Mouse (Mus musculus) CH12.LX (cell line): ENCODE data around the gene Chst15. TPM values are rescaled to one million over a fixed set of nuclear protein-coding genes. Genes with fewer than 3 reads are reported as not detected.

Experiments
- DNase-seq: peaks from one replicate; pipeline ENCODE4 v3.0.0-alpha.2; 2013; ENCODE audit errors: extremely low read depth
- H3K27ac ChIP-seq: 2 replicates; pipeline ENCODE4 v1.5.1; 2012; ENCODE audit warnings: low read depth, mild to moderate bottlenecking, control low read depth, moderate library complexity; ENCODE audit not compliant: insufficient read depth
- H3K27me3 ChIP-seq: replicated peaks from 2 replicates; pipeline ENCODE3; 2012; ENCODE audit warnings: inconsistent platforms
- H3K36me3 ChIP-seq, 2 experiments: replicated peaks in 1 of 2; 2 replicates each; pipeline versions ENCODE3 to v1.6.1; 2012; ENCODE audit warnings: inconsistent platforms in 1 of 2, low read length in 1 of 2, mild to moderate bottlenecking in 1 of 2, mixed read lengths in 1 of 2, moderate library complexity in 1 of 2; ENCODE audit not compliant: control insufficient read depth in 1 of 2, insufficient read depth in 1 of 2
- H3K4me1 ChIP-seq, 2 experiments: 2 replicates each; pipeline ENCODE4 v1.6.1; 2012; ENCODE audit warnings: inconsistent platforms in 1 of 2, moderate library complexity in 1 of 2; ENCODE audit not compliant: insufficient read depth in 2 of 2, control insufficient read depth in 1 of 2
- H3K4me2 ChIP-seq: 2 replicates; pipeline ENCODE4 v1.6.1; 2012; ENCODE audit warnings: low read depth, mild to moderate bottlenecking, control low read depth; ENCODE audit not compliant: poor library complexity, insufficient read depth, severe bottlenecking
- H3K4me3 ChIP-seq, 3 experiments: fragments of 150-350 bp in 1 of 3; sonication (generic) in 1 of 3; replicated peaks in 1 of 3; 2 replicates each; pipeline versions ENCODE3 to v1.5.1; 2011 to 2012; ENCODE audit warnings: low read depth in 2 of 3, low read length in 2 of 3, mild to moderate bottlenecking in 2 of 3, moderate library complexity in 2 of 3, control low read depth in 1 of 3, improper control_type of control experiment in 1 of 3, inconsistent platforms in 1 of 3, mixed read lengths in 1 of 3; ENCODE audit not compliant: poor library complexity in 1 of 3
- H3K79me2 ChIP-seq: replicated peaks from 2 replicates; pipeline ENCODE4 v1.6.1; 2012; ENCODE audit warnings: mild to moderate bottlenecking, moderate library complexity; ENCODE audit not compliant: control insufficient read depth, poor library complexity, insufficient read depth, severe bottlenecking; ENCODE audit errors: extremely low read depth
- H3K9ac ChIP-seq: 2 replicates; pipeline ENCODE4 v1.6.1; 2012; ENCODE audit warnings: low read depth, mild to moderate bottlenecking, control low read depth, moderate library complexity; ENCODE audit not compliant: insufficient read depth
- H3K9me3 ChIP-seq: replicated peaks from 2 replicates; pipeline ENCODE3; 2012; ENCODE audit warnings: low read length, inconsistent platforms, mixed read lengths
- BHLHE40 ChIP-seq: IDR thresholded peaks from 2 replicates; pipeline ENCODE4 v1.6.1; 2011; ENCODE audit warnings: mild to moderate bottlenecking, low read depth, low read length, improper control_type of control experiment
- CHD2 ChIP-seq: IDR thresholded peaks from 2 replicates; pipeline ENCODE4 v1.6.1; 2011; ENCODE audit warnings: low read length, improper control_type of control experiment
- EP300 ChIP-seq: IDR thresholded peaks from 2 replicates; pipeline ENCODE4 v1.6.1; 2011; ENCODE audit warnings: low read length, improper control_type of control experiment
- ETS1 ChIP-seq: conservative IDR thresholded peaks from 2 replicates; pipeline ENCODE4 v1.6.1; 2012; ENCODE audit warnings: low read depth, mild to moderate bottlenecking, inconsistent platforms, low read length, improper control_type of control experiment, moderate library complexity
- IRF4 ChIP-seq: IDR thresholded peaks from 2 replicates; pipeline ENCODE4 v1.6.1; 2014; ENCODE audit warnings: low read depth, mild to moderate bottlenecking, inconsistent platforms, low read length, improper control_type of control experiment
- JUN ChIP-seq: IDR thresholded peaks from 2 replicates; pipeline ENCODE4 v1.6.1; 2011; ENCODE audit warnings: low read depth, mild to moderate bottlenecking, low read length, improper control_type of control experiment, moderate library complexity; ENCODE audit not compliant: insufficient read depth
- MAFK ChIP-seq: IDR thresholded peaks from 2 replicates; pipeline ENCODE4 v1.6.1; 2011; ENCODE audit warnings: low read length, improper control_type of control experiment; ENCODE audit not compliant: insufficient replicate concordance
- MYC ChIP-seq: IDR thresholded peaks from 2 replicates; pipeline ENCODE4 v1.6.1; 2011; ENCODE audit warnings: low read depth, mild to moderate bottlenecking, improper control_type of control experiment, low read length
- NELFE ChIP-seq: IDR thresholded peaks from 2 replicates; pipeline ENCODE4 v1.6.1; 2011; ENCODE audit warnings: low read depth, low read length, improper control_type of control experiment
- POLR2A ChIP-seq: IDR thresholded peaks from 2 replicates; pipeline ENCODE4 v1.6.1; 2011; ENCODE audit warnings: low read depth, mild to moderate bottlenecking, improper control_type of control experiment, low read length
- POLR2AphosphoS2 ChIP-seq: IDR thresholded peaks from 2 replicates; pipeline ENCODE4 v1.6.1; 2011; ENCODE audit warnings: low read depth, low read length, improper control_type of control experiment
- UBTF ChIP-seq: IDR thresholded peaks from 2 replicates; pipeline ENCODE4 v1.6.1; 2012; ENCODE audit warnings: low read depth, mild to moderate bottlenecking, inconsistent platforms, low read length, improper control_type of control experiment, moderate library complexity
- USF1 ChIP-seq: IDR thresholded peaks from 2 replicates; pipeline ENCODE4 v1.6.1; 2014; ENCODE audit warnings: low read depth, mild to moderate bottlenecking, inconsistent platforms, low read length, improper control_type of control experiment
- ZKSCAN1 ChIP-seq: IDR thresholded peaks from 2 replicates; pipeline ENCODE4 v1.6.1; 2012; ENCODE audit warnings: low read depth, inconsistent platforms, low read length, improper control_type of control experiment, borderline replicate concordance
- ZNF384 ChIP-seq: IDR thresholded peaks from 2 replicates; pipeline ENCODE4 v1.6.1; 2012; ENCODE audit warnings: low read depth, low read length, improper control_type of control experiment, inconsistent platforms
- dilution Hi-C: fragments of 300-500 bp; cut with MboI; formaldehyde crosslinking; loops from 2 replicates; pipeline ENCODE4 v1.14.3; 2020; ENCODE audit warnings: low sequenced_read_pairs; ENCODE audit not compliant: extremely low pct_unique_long_range_greater_than_20kb, extremely low pct_ligation_motif_present
- in situ Hi-C: fragments of 300-500 bp; cut with MboI; formaldehyde crosslinking; loops from 3 replicates; pipeline ENCODE4 v1.14.3; 2019; ENCODE audit warnings: low sequenced_read_pairs, low pct_ligation_motif_present, low pct_unique_long_range_greater_than_20kb, mixed read lengths
- polyA plus RNA-seq: library from polyadenylated mRNA; unstranded; fragments of >175 nt; gene quantifications from 2 replicates; pipeline ENCODE4 v1.2.1, GENCODE M21; 2012; ENCODE audit warnings: low read depth; ENCODE audit not compliant: insufficient read length
- total RNA-seq, 2 experiments: library from RNA; depleted of rRNA; stranded (reverse); fragments of 300-350 nt in 1 of 2; fragments of >200 nt in 1 of 2; gene quantifications; 2 replicates each; pipeline ENCODE4 v1.2.3; 2012 to 2014

Chst15 gene
- total and polyA plus RNA-seq, 3 experiments: 0.42 to 0.81 (median 0.57) TPM

DNA sequence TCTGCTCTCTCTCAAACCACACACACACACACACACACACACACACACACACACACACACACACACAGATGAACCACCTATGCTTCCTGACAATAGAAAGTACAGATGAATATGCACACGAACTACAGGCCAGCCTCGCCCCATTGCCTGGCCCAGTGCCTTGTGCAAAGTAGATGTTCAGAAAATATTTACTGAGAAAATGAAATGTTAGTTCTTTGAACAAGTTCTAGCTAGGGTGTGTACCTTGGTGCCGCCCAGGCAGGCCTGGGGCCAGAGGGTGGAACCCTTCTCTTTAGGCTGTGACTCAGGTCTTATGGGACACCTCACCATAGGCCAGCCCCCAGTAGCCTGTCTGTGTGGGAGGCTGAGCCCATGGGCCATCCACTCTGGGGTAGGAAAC, 85.6 kb downstream of the Chst15 start:
- Histone ChIP-seq H3K4me2 (no peak overlapping the region), H3K36me3 (no peaks in the 10 kb centered on the region), H3K4me1 (0 out of 4 replicates have a peak, but pooled peaks cover 0 to 3% of the 10 kb centered on the region in 2 experiments), H3K4me3 (no peak overlapping the region), H3K79me2 (no peaks in the 10 kb centered on the region), H3K27ac (no peak overlapping the region), H3K9ac (no peak overlapping the region), H3K9me3 (no peaks in the 10 kb centered on the region), H3K27me3 (peaks cover 54% of the 10 kb centered on the region)
- dilution Hi-C loops (no loop called here), in situ Hi-C loops (no loop called here)
- DNase-seq: no peak
- no peak for TF ChIP-seq BHLHE40
- TF ChIP-seq USF1: no peak
- no peak for TF ChIP-seq ETS1
- no peak for TF ChIP-seq JUN
- TF ChIP-seq ZKSCAN1: no peak
- TF ChIP-seq NELFE: no peak
- TF ChIP-seq POLR2A: no peak
- no peak for TF ChIP-seq MYC

DNA sequence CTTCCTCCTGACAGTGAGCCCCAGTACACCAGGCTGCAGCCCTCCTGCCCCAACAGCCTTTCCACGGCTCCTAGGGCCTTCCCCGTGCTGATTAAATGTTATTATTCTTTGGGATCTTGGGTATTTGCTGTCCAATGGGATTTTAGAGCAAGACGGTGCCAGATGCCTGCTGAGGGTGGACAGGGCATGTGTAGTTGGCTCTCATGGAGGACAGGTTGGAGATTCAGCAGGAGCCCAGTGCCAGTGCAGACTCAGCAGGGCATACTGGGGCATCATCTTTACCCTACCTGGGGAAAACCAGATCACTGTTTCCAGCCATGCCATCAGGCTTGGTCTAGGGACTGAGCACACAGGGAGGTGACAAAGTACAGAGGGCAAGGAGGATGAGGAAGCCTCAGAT, 86.1 kb downstream of the Chst15 start:
- Histone ChIP-seq H3K4me3 (no peak overlapping the region), H3K9me3 (no peaks in the 10 kb centered on the region), H3K36me3 (no peaks in the 10 kb centered on the region), H3K4me1 (0 out of 4 replicates have a peak, but pooled peaks cover 0 to 3% of the 10 kb centered on the region in 2 experiments), H3K4me2 (no peak overlapping the region), H3K27ac (no peak overlapping the region), H3K79me2 (no peaks in the 10 kb centered on the region), H3K9ac (no peak overlapping the region), H3K27me3 (peaks cover 59% of the 10 kb centered on the region)
- DNase-seq: no peak
- TF ChIP-seq IRF4: no peak
- in situ Hi-C loops (no loop called here), dilution Hi-C loops (no loop called here)

DNA sequence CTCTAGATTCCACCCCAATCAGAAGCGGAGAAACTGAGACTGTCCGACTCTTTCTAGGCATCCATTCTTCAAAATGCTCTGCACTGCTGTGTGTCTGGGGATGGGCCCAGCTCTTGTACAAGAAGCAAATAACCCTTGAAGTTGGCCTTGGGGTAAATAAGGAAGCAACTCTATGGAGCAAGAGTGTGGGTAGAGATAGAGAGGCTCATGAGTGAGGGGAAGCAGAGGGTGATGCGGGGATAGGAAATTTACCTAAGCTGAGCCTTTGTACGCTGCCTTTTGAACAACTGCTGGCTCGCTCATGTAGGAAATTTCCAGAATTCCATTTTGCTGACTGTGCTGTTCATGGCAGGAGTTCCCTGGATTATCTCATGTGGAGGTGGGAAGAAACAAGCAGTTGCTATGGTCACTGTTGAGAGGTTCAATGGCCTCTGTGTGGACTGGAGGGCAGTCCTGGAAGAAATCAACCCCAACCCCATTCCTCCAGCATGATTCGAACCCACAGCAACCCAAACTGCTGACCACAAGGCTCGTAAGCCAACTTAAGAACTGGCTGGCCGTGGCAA, 89.9 kb downstream of the Chst15 start:
- no peaks in the 10 kb centered on the region for H3K9me3 ChIP-seq
- H3K4me3 ChIP-seq: no peak overlapping the region
- no peak overlapping the region for H3K9ac ChIP-seq
- dilution Hi-C loops: no loop called here
- no peak overlapping the region for H3K4me2 ChIP-seq
- DNase-seq: no peak
- TF ChIP-seq MAFK: 0 out of 2 replicates have a peak, but pooled peaks have one; percentile 46
- TF ChIP-seq ZNF384: no peak
- TF ChIP-seq UBTF: no peak
- no peak for TF ChIP-seq CHD2
- no peak for TF ChIP-seq POLR2AphosphoS2
- no peak for TF ChIP-seq EP300
- TF ChIP-seq, all 38 proteins: peak for 1
- Histone ChIP-seq H3K27ac (no peak overlapping the region), H3K36me3 (no peaks in the 10 kb centered on the region), H3K27me3 (peaks cover 75% of the 10 kb centered on the region), H3K79me2 (no peaks in the 10 kb centered on the region), H3K4me1 (no peaks in the 10 kb centered on the region)
- in situ Hi-C loops: loop anchor here (5.0 to 10.0 kb wide), 2 partner anchors 245 to 318 kb away; no protein-coding TSS in a partner anchor
